ENCODE assay signal across 13 mouse cellular contexts in the genomic region with DNA sequence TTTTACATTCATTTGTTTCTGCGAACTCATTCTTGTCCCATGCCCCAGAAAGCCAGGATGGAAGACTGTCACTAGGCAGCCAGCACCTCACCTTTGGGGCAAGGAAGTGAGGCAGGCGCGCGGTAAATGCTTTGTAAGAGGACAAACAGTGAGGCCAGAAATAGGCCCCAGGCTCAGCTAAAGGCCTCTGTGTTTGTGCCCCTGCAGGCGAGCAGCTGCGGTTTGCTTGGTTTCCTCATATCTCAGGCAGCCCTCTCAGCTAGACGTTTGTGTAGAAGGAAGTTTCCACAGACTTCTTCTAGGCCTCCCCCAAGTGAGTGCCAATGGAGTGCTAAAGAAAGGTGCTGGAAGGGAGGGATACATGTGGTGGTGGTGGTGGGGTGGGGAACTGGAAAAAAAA. TPM values are rescaled to one million over a fixed set of nuclear protein-coding genes. Genes with fewer than 3 reads are reported as not detected.
A peak's percentile ranks its signal among the peaks of the same experiment; 100 is the strongest.
DNase-seq lines count a peak whose midpoint lies in the region; ATAC-seq lines count a peak whose summit lies in the region.
"Had no signal": no experiment of that assay in that cellular context is flagged by ENCODE, and none has a peak within 500 bp of the region (broad histone marks: within the 10 kb centered on the region; RNA-seq: fewer than 3 reads in every experiment).

No protein-coding gene starts in this region.

- H3K9me3 ChIP-seq in liver, embryonic 16.5 days (replicated peaks; ENCODE audit: control insufficient read depth, low read length), result no peaks in the 10 kb centered on the region
- H3K9me3 ChIP-seq in heart, embryonic 10.5 days, result no peaks in the 10 kb centered on the region
- H3K9me3 ChIP-seq: forebrain, embryonic 10.5 days had no signal

- no peak overlapping the region for H3K4me2 ChIP-seq in liver, embryonic 16.5 days (ENCODE audit: low read depth, low read length)

- H3K27me3 ChIP-seq in liver, embryonic 16.5 days (ENCODE audit: control insufficient read depth, insufficient read depth, low read depth, low read length), result no peaks in the 10 kb centered on the region
- no peaks in the 10 kb centered on the region for H3K27me3 ChIP-seq in heart, embryonic 10.5 days (ENCODE audit: insufficient read depth, poor library complexity, severe bottlenecking)

- peak; percentile 58 for ATAC-seq in CD4-positive, CD25-positive, alpha-beta regulatory T cell, adult 4 months
- ATAC-seq in liver, embryonic 16.5 days (ENCODE audit: low read depth), result peak; percentile 53; the same call in 1 of the 2 replicates

- H3K4me1 ChIP-seq in liver, embryonic 16.5 days (ENCODE audit: control insufficient read depth, low read depth, low read length), result no peaks in the 10 kb centered on the region
- no peaks in the 10 kb centered on the region for H3K4me1 ChIP-seq in heart, embryonic 10.5 days
- H3K4me1 ChIP-seq: forebrain, embryonic 10.5 days had no signal

- H3K4me3 ChIP-seq in liver, embryonic 16.5 days (ENCODE audit: low read depth, low read length), result no peak overlapping the region
- H3K4me3 ChIP-seq in heart, embryonic 10.5 days, result no peak overlapping the region
- H3K4me3 ChIP-seq: forebrain, embryonic 10.5 days had no signal

- H3K36me3 ChIP-seq in liver, embryonic 16.5 days (ENCODE audit: control insufficient read depth, insufficient read depth), result no peaks in the 10 kb centered on the region
- H3K36me3 ChIP-seq in heart, embryonic 10.5 days, result no peaks in the 10 kb centered on the region
- H3K36me3 ChIP-seq: forebrain, embryonic 10.5 days had no signal

- peak; percentile 59 to 63 for DNase-seq in B cell, adult 2 months
- peak; percentile 20 to 59 for DNase-seq in spleen, postnatal 10 days (ENCODE audit: low spot score in 2 of 2)
- no peak for DNase-seq in adipocyte (ENCODE audit: low spot score)
- no peak for DNase-seq in gastrocnemius, postnatal 36 days
- DNase-seq in heart, embryonic 10.5 days (ENCODE audit: low spot score), result no peak
- DNase-seq in embryo, embryonic 11 days, result no peak
- DNase-seq: cerebellum, postnatal 14 days; kidney, adult 8-10 months; midbrain, embryonic 14.5 days; right cerebral cortex, adult 18-20 months had no signal

- H3K9ac ChIP-seq in liver, embryonic 16.5 days (ENCODE audit: low read depth, low read length), result no peak overlapping the region

- 39% methylated on average over 7 of the region's 7 CpGs for WGBS in liver, embryonic 16.5 days (ENCODE audit: insufficient replicate concordance)
- WGBS in heart, embryonic 10.5 days, result 68% methylated on average over 7 of the region's 7 CpGs

- intact Hi-C loops in gastrocnemius, postnatal 36 days (cut with DNase I), result no loop called here

- H3K27ac ChIP-seq in liver, embryonic 16.5 days (ENCODE audit: low read length), result peak overlapping the region; percentile 37
- H3K27ac ChIP-seq in heart, embryonic 10.5 days, result no peak overlapping the region
- H3K27ac ChIP-seq: forebrain, embryonic 10.5 days had no signal

RNA-seq across cellular contexts. Expression of gene Tmsb4x, which starts 18.0 kb away (rescaled TPM):
- polyA plus RNA-seq in CD4-positive, CD25-positive, alpha-beta regulatory T cell, adult 4 months (2017; shearing (Covaris generic)), result over 10,000 TPM; 10,426 to 12,113 TPM
- 1,121 and 1,210 TPM in 2 replicates for polyA plus RNA-seq in liver, embryonic 16.5 days (2015; fragmentation: Nextera tagmentation; extraction: Ambion mirVana)
- total RNA-seq in gastrocnemius, postnatal 36 days (2021), result 100 to 1,000 TPM; 162 to 173 TPM
- polyA plus RNA-seq in heart, embryonic 10.5 days (2016; fragmentation: Nextera tagmentation; extraction: Ambion mirVana), result 1,947 and 1,991 TPM in 2 replicates

RNA-seq across cellular contexts. Expression of gene Tlr8, which starts 37.0 kb away (rescaled TPM):
- polyA plus RNA-seq in CD4-positive, CD25-positive, alpha-beta regulatory T cell, adult 4 months (2017; shearing (Covaris generic)), result under 1 TPM in 1 of 2 experiments, not detected in 1; 0.13 TPM
- polyA plus RNA-seq in liver, embryonic 16.5 days (2015; fragmentation: Nextera tagmentation; extraction: Ambion mirVana), result 0.97 and 1.3 TPM in 2 replicates
- under 1 TPM; 0.47 to 0.54 TPM for total RNA-seq in gastrocnemius, postnatal 36 days (2021)
- 0.08 TPM in 1 of 2 replicates, not detected in the other for polyA plus RNA-seq in heart, embryonic 10.5 days (2016; fragmentation: Nextera tagmentation; extraction: Ambion mirVana)
- polyA plus RNA-seq: forebrain, embryonic 10.5 days had no signal

Comparison
In these comparisons a context has a peak if more than half of its experiments do, and no peak if none do; other contexts are left out.
1. DNase-seq: peak in B cell, adult 2 months (2 of 2) and spleen, postnatal 10 days (2 of 2); none in adipocyte (single experiment), gastrocnemius, postnatal 36 days (0 of 2), heart, embryonic 10.5 days (single experiment) and embryo, embryonic 11 days (single experiment).